Mouse (Mus musculus) G1E (cell line): Measurements from ENCODE around the gene C1qtnf5.

ENCODE experiments used
- CTCF ChIP-seq: IDR thresholded peaks from 2 replicates; pipeline ENCODE4 v1.5.1; 2012; ENCODE audit warnings: low read depth, low read length, inconsistent platforms, mixed read lengths
- TAL1 ChIP-seq: conservative IDR thresholded peaks from 2 replicates; pipeline ENCODE4 v1.6.1; 2012; ENCODE audit warnings: low read depth, low read length, inconsistent platforms, mixed read lengths

DNA sequence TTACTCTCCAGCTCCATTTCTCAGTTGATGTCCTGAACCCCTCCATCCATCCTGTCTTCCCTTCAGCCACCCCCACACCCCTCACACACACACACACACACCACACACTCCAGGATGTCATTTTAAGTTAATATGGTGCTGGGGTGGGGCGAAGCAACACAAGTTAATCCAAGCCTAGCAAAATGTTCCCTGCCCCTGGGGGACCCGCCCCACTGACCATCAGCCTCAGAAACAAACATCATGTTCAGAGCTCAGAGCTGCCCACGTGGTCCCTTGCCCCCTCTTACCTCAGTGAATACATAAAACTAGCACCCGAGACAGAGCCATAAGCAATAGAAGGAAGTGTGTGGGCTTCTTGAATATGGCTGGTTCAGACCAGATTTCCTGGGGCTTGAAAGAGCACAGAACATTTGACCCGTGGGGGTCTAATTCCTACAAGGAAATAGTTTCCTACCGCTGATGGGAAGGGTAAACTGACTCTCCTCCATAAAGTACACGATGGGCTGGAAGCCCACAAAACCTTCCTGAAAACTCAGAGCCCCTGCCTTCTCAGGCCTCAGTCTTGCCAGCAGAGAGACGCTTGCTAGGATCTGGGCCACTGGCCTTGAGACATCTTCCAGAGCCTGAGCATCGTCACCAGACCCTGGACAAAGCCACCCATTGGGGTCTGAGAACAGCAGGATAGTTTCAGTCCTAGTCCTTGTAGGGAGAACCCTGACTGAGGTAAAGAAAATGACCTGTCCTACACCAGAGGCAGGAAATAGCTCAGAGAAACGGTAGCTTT is 26.9 kb upstream of the C1qtnf5 start:
- no peak for TF ChIP-seq TAL1
- no peak for TF ChIP-seq CTCF
